Mouse (Mus musculus) limb, embryonic 14.5 days (tissue): ENCODE results near the gene Fkbp4. TPM values are rescaled to one million over a fixed set of nuclear protein-coding genes. Genes with fewer than 3 reads are reported as not detected.
A peak's percentile ranks its signal among the peaks of the same experiment; 100 is the strongest.

Experiments used
- ATAC-seq: fragments of 200-750 bp; cut with Nextera tagmentation; 2 replicates; pipeline ENCODE4 v1.8.0; 2017; ENCODE audit warnings: low read depth, moderate number of reproducible peaks, moderate TSS enrichment; ENCODE audit not compliant: low FRiP score
- DNase-seq: peaks from one replicate; pipeline ENCODE4 v3.0.0-alpha.2; 2015; ENCODE audit warnings: low spot score
- H3K27ac ChIP-seq: fragments of 300-500 bp; sonication (generic); replicated peaks from 2 replicates; pipeline ENCODE4 v1.5.1; 2014; ENCODE audit warnings: low read depth, mild to moderate bottlenecking, low read length, moderate library complexity, mixed read lengths
- H3K27me3 ChIP-seq: fragments of 300-500 bp; sonication (generic); 2 replicates; pipeline ENCODE4 v1.6.1; 2014; ENCODE audit warnings: low read length, mixed read lengths; ENCODE audit not compliant: control insufficient read depth, insufficient read depth
- H3K36me3 ChIP-seq: fragments of 300-500 bp; sonication (generic); 2 replicates; pipeline ENCODE4 v1.6.1; 2014; ENCODE audit warnings: mild to moderate bottlenecking, low read length, moderate library complexity, mixed read lengths; ENCODE audit not compliant: control insufficient read depth, insufficient read depth
- H3K4me1 ChIP-seq: fragments of 300-500 bp; sonication (generic); 2 replicates; pipeline ENCODE4 v1.6.1; 2014; ENCODE audit warnings: antibody characterized with exemption, low read length, mixed read lengths; ENCODE audit not compliant: control insufficient read depth, insufficient read depth
- H3K4me2 ChIP-seq: fragments of 300-500 bp; sonication (generic); replicated peaks from 2 replicates; pipeline ENCODE4 v1.6.1; 2014; ENCODE audit warnings: low read depth, mild to moderate bottlenecking, low read length, moderate library complexity; ENCODE audit not compliant: severe bottlenecking
- H3K4me3 ChIP-seq: fragments of 300-500 bp; sonication (generic); replicated peaks from 2 replicates; pipeline ENCODE4 v1.5.1; 2014; ENCODE audit warnings: low read length
- H3K9ac ChIP-seq: fragments of 300-500 bp; sonication (generic); 2 replicates; pipeline ENCODE4 v1.6.1; 2014; ENCODE audit warnings: mild to moderate bottlenecking, low read depth, low read length, moderate library complexity; ENCODE audit not compliant: severe bottlenecking
- H3K9me3 ChIP-seq: fragments of 300-500 bp; sonication (generic); 2 replicates; pipeline ENCODE4 v1.6.1; 2016; ENCODE audit warnings: low read length; ENCODE audit not compliant: control insufficient read depth
- POLR2A ChIP-seq: fragments of 200-500 bp; IDR thresholded peaks from 2 replicates; pipeline ENCODE4 v1.8.0; 2012; ENCODE audit warnings: inconsistent platforms, mild to moderate bottlenecking, moderate library complexity, borderline replicate concordance; ENCODE audit not compliant: insufficient read depth, insufficient read length; ENCODE audit errors: extremely low read depth
- WGBS: fragments of 180-500 bp; shearing (Covaris S2); extraction: QIAGEN DNeasy Blood & Tissue Kit; methylation state at CpG from one replicate; pipeline ENCODE4 v1.1.7; 2014; 5-methylcytosine and 5-hydroxymethylcytosine counted together
- polyA plus RNA-seq, 2 experiments: library from polyadenylated mRNA; depleted of rRNA in 1 of 2; stranded (reverse) in 1 of 2; unstranded in 1 of 2; fragments of >200 nt; fragmentation: Nextera tagmentation in 1 of 2; extraction: Ambion mirVana in 1 of 2; gene quantifications; 2 replicates each; pipeline versions ENCODE4 v1.2.1 to v1.2.3; 2012 to 2014

The Fkbp4 gene
- polyA plus RNA-seq, 2 experiments, result 227 to 297 TPM

DNA sequence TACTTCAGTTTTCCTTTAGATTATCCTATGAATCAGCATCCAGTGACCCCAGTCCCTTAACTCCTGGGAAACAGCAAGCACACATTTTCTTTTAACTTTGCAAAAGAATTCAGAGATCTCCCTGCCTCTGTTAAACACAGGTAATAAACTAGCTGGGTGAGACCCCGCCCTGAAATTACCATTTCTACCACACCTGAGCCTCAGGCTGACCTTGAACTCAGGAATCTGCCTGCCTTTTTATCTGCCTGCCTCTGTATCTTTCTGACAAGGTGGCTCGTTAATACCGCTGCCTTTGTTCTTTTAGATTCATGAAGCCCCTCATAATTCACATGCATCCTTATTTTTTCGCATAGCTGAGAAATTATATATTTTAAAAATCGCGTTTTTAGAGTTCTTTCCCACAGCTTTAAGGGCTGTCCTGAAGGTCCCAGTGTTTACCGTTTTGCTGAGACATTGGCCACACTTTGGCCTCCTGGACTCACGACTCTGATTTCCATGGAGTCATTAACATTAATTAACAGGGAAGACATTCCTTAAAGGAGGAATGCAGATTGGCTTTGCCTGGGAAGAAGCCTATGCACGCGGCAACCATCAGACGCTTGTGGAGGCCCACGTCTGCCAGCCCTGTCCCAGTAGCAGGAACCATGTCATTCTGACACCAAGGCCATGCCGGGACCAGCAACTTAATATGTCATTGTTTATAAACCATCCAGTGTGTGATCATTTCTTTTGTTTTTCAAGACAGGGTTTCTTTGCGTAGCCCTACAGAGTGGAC lies 22.4 kb upstream of the Fkbp4 start:
- ATAC-seq, result no peak
- H3K4me1 ChIP-seq, result no peaks in the 10 kb centered on the region
- TF ChIP-seq POLR2A, result no peak
- H3K4me2 ChIP-seq, result no peak overlapping the region
- 77% methylated on average over 14 of the region's 14 CpGs for WGBS
- no peaks in the 10 kb centered on the region for H3K27me3 ChIP-seq
- no peak for DNase-seq
- H3K9me3 ChIP-seq, result no peaks in the 10 kb centered on the region
- no peaks in the 10 kb centered on the region for H3K36me3 ChIP-seq
- no peak overlapping the region for H3K27ac ChIP-seq
- H3K4me3 ChIP-seq, result no peak overlapping the region
- no peak overlapping the region for H3K9ac ChIP-seq

DNA sequence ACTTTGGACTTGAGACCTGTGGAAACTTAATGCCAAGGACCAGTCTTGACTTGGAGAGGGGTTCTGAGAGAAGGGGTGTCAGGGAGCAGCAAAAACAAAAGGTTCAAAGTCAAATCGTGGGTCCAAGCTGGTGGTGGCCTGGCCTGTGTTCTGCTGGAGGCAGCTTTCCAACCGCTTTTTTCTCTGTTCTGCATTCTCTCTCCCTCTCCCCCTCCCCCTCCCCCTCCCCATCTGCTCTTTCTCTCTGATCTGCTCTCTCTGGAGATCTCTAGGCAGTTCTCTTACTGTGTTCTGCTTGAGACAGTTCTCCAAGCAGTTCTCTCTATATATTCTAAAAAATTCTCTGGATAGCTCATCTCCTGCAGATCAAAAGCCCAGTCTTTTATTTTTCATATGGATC lies 21.8 kb upstream of the Fkbp4 start:
- Histone ChIP-seq H3K9ac (no peak overlapping the region), H3K27ac (no peak overlapping the region), H3K9me3 (no peaks in the 10 kb centered on the region), H3K4me1 (no peaks in the 10 kb centered on the region), H3K36me3 (no peaks in the 10 kb centered on the region), H3K4me3 (no peak overlapping the region), H3K27me3 (no peaks in the 10 kb centered on the region), H3K4me2 (no peak overlapping the region)
- ATAC-seq, result no peak
- no peak for DNase-seq
- WGBS, result 27% methylated on average over 2 of the region's 2 CpGs
- no peak for TF ChIP-seq POLR2A

DNA sequence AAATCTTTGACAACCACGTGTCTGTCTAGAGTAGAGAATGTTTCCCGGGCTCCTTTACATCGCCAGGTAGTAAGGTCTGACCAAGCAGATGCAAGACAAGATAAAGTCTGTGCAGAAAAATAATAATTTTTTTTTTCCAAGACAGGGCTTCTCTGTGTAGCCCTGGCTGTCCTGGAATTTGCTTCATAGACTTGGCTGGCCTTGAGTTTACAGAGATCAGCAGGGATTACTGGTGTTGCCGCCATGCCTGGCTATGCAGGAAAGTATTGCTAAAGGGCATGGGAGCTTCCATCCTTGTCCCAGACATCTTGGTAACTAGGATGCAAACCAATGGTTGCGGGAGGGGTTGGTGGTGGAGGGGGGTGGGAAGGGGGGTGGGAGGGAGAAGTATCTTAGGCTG lies 18.7 kb upstream of the Fkbp4 start:
- Histone ChIP-seq H3K27ac (no peak overlapping the region), H3K4me1 (no peaks in the 10 kb centered on the region), H3K36me3 (no peaks in the 10 kb centered on the region), H3K4me3 (no peak overlapping the region), H3K9ac (no peak overlapping the region), H3K27me3 (no peaks in the 10 kb centered on the region), H3K4me2 (no peak overlapping the region), H3K9me3 (no peaks in the 10 kb centered on the region)
- 87% methylated on average over 5 of the region's 5 CpGs for WGBS
- DNase-seq, result no peak
- ATAC-seq, result no peak
- TF ChIP-seq POLR2A, result no peak

DNA sequence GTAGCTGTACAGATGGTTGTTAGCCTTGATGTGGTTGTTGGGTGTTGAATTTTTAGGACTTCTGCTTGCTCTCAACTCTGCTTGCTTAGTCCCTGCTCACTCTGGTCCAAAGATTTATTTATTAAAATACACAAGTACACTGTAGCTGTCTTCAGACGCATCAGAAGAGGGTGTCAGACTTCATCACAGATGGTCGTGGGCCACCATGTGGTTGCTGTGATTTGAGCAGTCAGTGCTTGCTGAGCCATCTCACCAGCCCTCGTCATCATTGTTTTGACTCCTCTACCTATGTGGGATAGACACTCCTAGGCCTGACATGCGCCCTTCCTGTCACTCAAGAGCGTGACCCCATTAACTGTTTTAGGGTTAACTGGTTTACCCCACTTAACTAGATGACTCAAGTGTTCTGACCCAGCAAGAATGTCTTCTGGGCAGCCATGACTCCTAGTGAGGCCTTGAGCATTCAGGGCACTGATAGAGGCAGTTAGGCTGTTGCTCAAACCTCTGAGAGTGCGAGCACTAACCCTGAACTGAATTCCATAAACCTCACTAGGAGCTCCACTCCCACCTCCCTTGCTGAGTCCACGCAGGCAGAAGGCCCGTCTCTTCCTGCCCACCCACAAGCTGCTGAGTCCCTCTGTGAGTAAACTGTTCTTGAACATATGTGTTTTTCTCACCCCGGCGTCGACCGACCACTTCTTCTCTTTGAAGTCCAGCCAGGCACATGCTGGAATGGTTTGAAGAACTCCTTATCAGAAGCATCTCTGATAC lies 17.5 kb upstream of the Fkbp4 start:
- Histone ChIP-seq H3K4me3 (no peak overlapping the region), H3K4me2 (no peak overlapping the region), H3K36me3 (no peaks in the 10 kb centered on the region), H3K9me3 (no peaks in the 10 kb centered on the region), H3K9ac (0 out of 2 replicates have a peak overlapping the region, but pooled peaks have one; percentile 12), H3K27ac (no peak overlapping the region), H3K4me1 (no peaks in the 10 kb centered on the region), H3K27me3 (no peaks in the 10 kb centered on the region)
- ATAC-seq (no peak), DNase-seq (no peak)
- no peak for TF ChIP-seq POLR2A
- 70% methylated on average over 12 of the region's 12 CpGs for WGBS

DNA sequence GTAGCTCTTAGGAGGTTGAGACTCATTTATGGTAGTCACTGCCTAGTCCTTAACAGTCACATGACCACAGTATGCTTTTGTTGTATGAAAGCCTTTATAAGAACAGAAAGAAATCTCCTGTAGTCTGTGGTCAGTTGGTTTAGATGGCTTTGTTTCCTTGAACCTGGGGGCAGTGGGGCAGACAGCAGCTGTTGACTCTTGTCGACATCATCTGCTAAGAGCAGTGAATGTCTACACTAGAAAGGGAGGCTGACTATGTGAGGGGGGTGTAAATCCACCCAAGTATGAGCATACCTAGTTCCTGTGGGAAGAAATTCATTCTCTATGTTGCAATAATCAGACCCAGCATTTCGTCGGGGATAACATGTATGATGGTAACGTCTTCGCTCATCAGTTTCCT lies 8.6 kb upstream of the Fkbp4 start:
- H3K27ac ChIP-seq, result no peak overlapping the region
- WGBS, result 98% methylated on average over 5 of the region's 5 CpGs
- no peak for ATAC-seq

More for the DNA sequence above, 8.6 kb upstream of the Fkbp4 start:
- Histone ChIP-seq H3K4me2 (no peak overlapping the region), H3K9me3 (no peaks in the 10 kb centered on the region), H3K9ac (no peak overlapping the region), H3K27me3 (no peaks in the 10 kb centered on the region), H3K4me1 (no peaks in the 10 kb centered on the region), H3K36me3 (0 out of 2 replicates have a peak, but pooled peaks cover 6% of the 10 kb centered on the region), H3K4me3 (no peak overlapping the region)
- DNase-seq, result no peak
- no peak for TF ChIP-seq POLR2A
